In the genomic region with DNA sequence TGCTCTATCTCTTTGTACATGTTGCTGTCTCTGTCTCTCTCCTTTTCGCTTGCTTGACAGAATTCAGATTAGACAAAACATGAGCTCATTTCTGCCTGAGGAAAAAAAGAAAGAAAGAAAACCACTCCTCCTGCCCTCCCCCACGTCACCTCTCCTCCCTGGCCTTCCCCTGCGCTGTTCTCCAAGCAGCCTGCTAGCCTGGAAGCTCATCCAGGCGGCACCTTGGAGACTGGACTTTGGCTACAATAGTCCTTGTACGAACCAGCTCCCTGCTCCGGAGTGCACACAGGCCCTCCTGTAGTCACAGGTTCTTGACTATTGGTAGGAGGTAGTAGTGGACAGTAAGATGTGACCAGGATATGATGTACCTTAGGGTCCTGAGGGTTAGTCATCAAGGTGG, we compare ENCODE assay signal across 15 mouse cellular contexts.
DNase-seq lines count a peak whose midpoint lies in the region; ATAC-seq lines count a peak whose summit lies in the region.
"Had no signal": no experiment of that assay in that cellular context is flagged by ENCODE, and none has a peak within 500 bp of the region (broad histone marks: within the 10 kb centered on the region; RNA-seq: fewer than 3 reads in every experiment).

No protein-coding gene starts in this region.

- H3K36me3 ChIP-seq in forebrain, embryonic 11.5 days (ENCODE audit: control insufficient read depth, insufficient read depth, low read length), result no peaks in the 10 kb centered on the region
- H3K36me3 ChIP-seq in forebrain, embryonic 15.5 days, result no peaks in the 10 kb centered on the region
- no peaks in the 10 kb centered on the region for H3K36me3 ChIP-seq in embryonic facial prominence, embryonic 12.5 days
- H3K36me3 ChIP-seq: liver, embryonic 15.5 days; midbrain, embryonic 12.5 days had no signal

- no peak for DNase-seq in forebrain, embryonic 11.5 days (ENCODE audit: low spot score)
- DNase-seq in kidney, adult 8-10 months, result peak; percentile 39 to 49
- peak; percentile 54 to 74 for DNase-seq in kidney, postnatal 4 days
- no peak for DNase-seq in cerebellum, postnatal 25 days
- DNase-seq in cerebellum, postnatal 36 days, result no peak
- DNase-seq in natural killer cell, adult 2 months (ENCODE audit: low spot score in 2 of 2), result no peak
- DNase-seq: cerebellum, adult 9-11 months; layer of hippocampus, adult 9-11 months; lung, postnatal 36 days; thymus, postnatal 25 days had no signal

- ATAC-seq in forebrain, embryonic 11.5 days (replicated peaks; ENCODE audit: low FRiP score), result 0 out of 2 replicates have a peak, but pooled peaks have one; percentile 30
- ATAC-seq in forebrain, embryonic 15.5 days (replicated peaks), result no peak
- ATAC-seq in embryonic facial prominence, embryonic 12.5 days (ENCODE audit: insufficient number of reproducible peaks, insufficient read depth, low FRiP score, low TSS enrichment), result no peak
- ATAC-seq: hindbrain, postnatal 0 days had no signal

- 45% methylated on average over 6 of the region's 6 CpGs for WGBS in forebrain, embryonic 11.5 days
- WGBS in forebrain, embryonic 15.5 days, result 54% methylated on average over 6 of the region's 6 CpGs
- WGBS in embryonic facial prominence, embryonic 12.5 days, result 56% methylated on average over 6 of the region's 6 CpGs

- no peaks in the 10 kb centered on the region for H3K9me3 ChIP-seq in forebrain, embryonic 11.5 days (ENCODE audit: control insufficient read depth, low read length)
- no peaks in the 10 kb centered on the region for H3K9me3 ChIP-seq in forebrain, embryonic 15.5 days
- H3K9me3 ChIP-seq in embryonic facial prominence, embryonic 12.5 days, result no peaks in the 10 kb centered on the region
- H3K9me3 ChIP-seq: liver, embryonic 15.5 days; midbrain, embryonic 12.5 days had no signal

- H3K27ac ChIP-seq in forebrain, embryonic 11.5 days (ENCODE audit: low read depth, low read length), result no peak overlapping the region
- no peak overlapping the region for H3K27ac ChIP-seq in forebrain, embryonic 15.5 days (replicated peaks)
- H3K27ac ChIP-seq in embryonic facial prominence, embryonic 12.5 days, result peak overlapping the region; percentile 41; the same call in 1 of the 2 replicates
- H3K27ac ChIP-seq: hindbrain, postnatal 0 days; liver, embryonic 15.5 days; midbrain, embryonic 12.5 days had no signal

- H3K4me2 ChIP-seq in forebrain, embryonic 11.5 days (ENCODE audit: low read depth, low read length, severe bottlenecking), result no peak overlapping the region
- H3K4me2 ChIP-seq in forebrain, embryonic 15.5 days (replicated peaks), result no peak overlapping the region
- H3K4me2 ChIP-seq in embryonic facial prominence, embryonic 12.5 days (replicated peaks), result no peak overlapping the region
- H3K4me2 ChIP-seq: liver, embryonic 15.5 days; midbrain, embryonic 12.5 days had no signal

- H3K9ac ChIP-seq in forebrain, embryonic 11.5 days (ENCODE audit: low read length), result no peak overlapping the region
- H3K9ac ChIP-seq in forebrain, embryonic 15.5 days (replicated peaks), result no peak overlapping the region
- no peak overlapping the region for H3K9ac ChIP-seq in embryonic facial prominence, embryonic 12.5 days
- H3K9ac ChIP-seq: liver, embryonic 15.5 days; midbrain, embryonic 12.5 days had no signal

- H3K4me3 ChIP-seq in forebrain, embryonic 11.5 days (ENCODE audit: low read depth, low read length), result no peak overlapping the region
- H3K4me3 ChIP-seq in forebrain, embryonic 15.5 days, result no peak overlapping the region
- H3K4me3 ChIP-seq in embryonic facial prominence, embryonic 12.5 days, result no peak overlapping the region
- H3K4me3 ChIP-seq: liver, embryonic 15.5 days; midbrain, embryonic 12.5 days had no signal

- H3K27me3 ChIP-seq in forebrain, embryonic 11.5 days (ENCODE audit: control insufficient read depth, insufficient read depth, low read length), result peaks cover 28% of the 10 kb centered on the region
- H3K27me3 ChIP-seq in forebrain, embryonic 15.5 days, result 0 out of 2 replicates have a peak, but pooled peaks cover 4% of the 10 kb centered on the region
- peaks cover 39% of the 10 kb centered on the region for H3K27me3 ChIP-seq in embryonic facial prominence, embryonic 12.5 days

- 0 out of 2 replicates have a peak, but pooled peaks cover 2% of the 10 kb centered on the region for H3K4me1 ChIP-seq in forebrain, embryonic 11.5 days (replicated peaks; ENCODE audit: control insufficient read depth, insufficient read depth, low read length)
- H3K4me1 ChIP-seq in forebrain, embryonic 15.5 days, result no peaks in the 10 kb centered on the region
- peaks cover 22% of the 10 kb centered on the region for H3K4me1 ChIP-seq in embryonic facial prominence, embryonic 12.5 days
- H3K4me1 ChIP-seq: liver, embryonic 15.5 days had no signal

Comparison
In these comparisons a context has a peak if more than half of its experiments do, and no peak if none do; other contexts are left out.
1. DNase-seq: peak in kidney, adult 8-10 months (2 of 2) and kidney, postnatal 4 days (2 of 2); none in forebrain, embryonic 11.5 days (single experiment), cerebellum, postnatal 25 days (0 of 2), cerebellum, postnatal 36 days (0 of 2) and natural killer cell, adult 2 months (0 of 2).